Mouse (Mus musculus) small intestine, adult 2 months (tissue): ENCODE measurements around the gene Zfp871.

ENCODE experiments used
- CTCF ChIP-seq: fragments of 200-500 bp; IDR thresholded peaks from 2 replicates; pipeline ENCODE4 v1.5.1; 2012; ENCODE audit warnings: low read depth, mild to moderate bottlenecking, control low read depth, inconsistent platforms, low read length, moderate library complexity, mixed read lengths; ENCODE audit not compliant: insufficient replicate concordance, insufficient read length; ENCODE audit errors: extremely low read depth
- POLR2A ChIP-seq: fragments of 200-500 bp; IDR thresholded peaks from 2 replicates; pipeline ENCODE4 v1.6.1; 2012; ENCODE audit warnings: low read depth, mild to moderate bottlenecking, control low read depth, inconsistent platforms, low read length, moderate library complexity

DNA sequence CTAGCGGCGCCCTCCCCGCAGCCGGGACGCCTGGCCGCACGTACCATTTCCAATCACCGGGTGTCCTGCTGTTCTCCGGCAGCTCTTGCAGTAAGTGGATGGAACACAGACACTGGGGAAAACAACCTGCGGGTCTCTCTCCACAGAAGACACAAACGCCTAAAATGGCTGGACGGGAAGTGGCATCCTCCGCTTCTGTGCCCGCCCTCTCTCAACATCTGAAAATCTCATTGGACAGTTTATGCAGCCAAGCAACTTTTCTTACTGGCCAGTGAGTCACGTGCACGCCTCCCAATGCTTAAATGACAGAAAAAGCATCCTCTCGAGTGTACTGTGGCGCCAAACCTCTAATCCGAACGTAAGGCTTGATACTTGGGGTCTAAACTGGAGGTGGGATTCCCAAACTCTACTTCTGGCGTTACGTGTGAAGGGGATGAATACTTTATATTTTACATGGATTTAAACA is at the start of gene Zfp871:
- TF ChIP-seq CTCF = no peak
- TF ChIP-seq POLR2A = peak; percentile 80
